Mouse (Mus musculus) regulatory T cell (primary cell): Measurements from ENCODE around the gene Pes1.
"Not testable (repeated sequence)": the region's sequence is repeated elsewhere in the genome, so short reads cannot be mapped to it uniquely, and the experiment has no call there.

Source experiments
- in situ Hi-C: fragments of 300-600 bp; cut with MboI, MseI; formaldehyde crosslinking; loops from one replicate; pipeline ENCODE4 v1.15.1; 2025; ENCODE audit warnings: high pct_unique_total_duplicates

Gene Pes1

DNA sequence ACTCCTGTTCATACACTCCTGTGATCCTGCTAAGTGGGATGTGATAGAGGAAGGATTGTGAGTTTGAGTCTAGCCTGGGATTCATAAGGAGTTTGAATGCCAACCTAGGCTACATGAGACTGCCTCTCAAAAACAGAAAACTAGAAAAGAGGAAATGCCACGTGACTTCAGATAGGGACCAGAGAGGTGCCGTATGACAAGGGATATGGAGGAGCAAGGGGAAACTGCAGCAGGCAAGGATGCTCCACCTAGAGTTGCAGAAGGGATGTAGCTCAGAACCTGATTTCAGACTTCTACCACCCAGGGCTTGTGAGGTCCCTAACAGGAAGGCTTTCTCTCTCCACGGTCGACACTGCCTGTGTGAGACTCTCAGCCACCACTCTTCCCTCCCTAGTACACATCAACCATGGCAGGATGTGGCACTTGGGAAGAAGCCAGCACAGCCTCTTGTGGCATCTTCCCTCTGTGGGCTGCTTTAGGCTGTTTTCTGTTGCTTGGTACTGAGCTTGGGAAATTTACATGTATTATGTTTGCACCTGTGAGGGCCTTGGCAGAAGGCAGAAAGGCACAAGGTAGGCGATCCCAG, 41.5 kb downstream of the Pes1 start:
- in situ Hi-C loops = no loop called here

DNA sequence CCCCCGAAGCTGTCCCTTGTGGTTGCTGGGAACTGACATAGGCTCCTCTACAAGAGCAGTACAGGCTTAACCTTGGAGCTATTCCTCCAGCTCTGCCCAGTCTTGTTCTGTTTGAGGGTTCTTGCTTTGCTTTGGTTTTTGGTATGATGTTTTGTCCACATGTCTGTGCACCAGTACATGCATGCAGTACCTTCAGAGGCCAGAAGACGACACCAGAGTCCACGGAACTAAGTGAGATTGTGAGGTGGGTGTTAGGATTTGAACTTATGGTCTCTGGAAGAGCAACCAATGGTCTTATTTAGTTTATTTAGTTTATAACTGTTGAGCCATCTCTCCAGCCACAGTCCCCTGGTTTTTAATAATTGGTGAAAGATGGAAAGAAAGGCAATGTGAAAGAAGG, 42.7 kb downstream of the Pes1 start:
- in situ Hi-C loops = no loop called here

DNA sequence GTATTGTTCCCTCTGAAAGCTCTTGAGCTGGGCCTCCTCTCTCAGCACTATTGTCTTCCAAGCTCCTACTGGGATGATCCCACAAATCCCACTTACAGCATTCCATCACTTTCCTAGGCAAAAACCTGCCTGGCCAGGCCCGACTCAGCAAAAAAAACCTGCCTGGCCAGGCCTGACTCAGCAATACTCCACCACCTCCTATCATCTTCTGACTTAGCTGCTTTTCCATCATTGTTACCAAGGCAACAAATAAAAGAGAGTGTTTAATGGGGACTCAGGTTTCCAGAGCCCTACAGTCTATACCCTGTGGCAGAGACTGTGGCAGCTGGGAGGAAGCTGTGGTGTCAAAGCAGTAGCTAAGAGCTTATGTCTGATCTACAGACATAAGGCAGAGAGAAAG, 48.8 kb downstream of the Pes1 start:
- in situ Hi-C loops = no loop called here

DNA sequence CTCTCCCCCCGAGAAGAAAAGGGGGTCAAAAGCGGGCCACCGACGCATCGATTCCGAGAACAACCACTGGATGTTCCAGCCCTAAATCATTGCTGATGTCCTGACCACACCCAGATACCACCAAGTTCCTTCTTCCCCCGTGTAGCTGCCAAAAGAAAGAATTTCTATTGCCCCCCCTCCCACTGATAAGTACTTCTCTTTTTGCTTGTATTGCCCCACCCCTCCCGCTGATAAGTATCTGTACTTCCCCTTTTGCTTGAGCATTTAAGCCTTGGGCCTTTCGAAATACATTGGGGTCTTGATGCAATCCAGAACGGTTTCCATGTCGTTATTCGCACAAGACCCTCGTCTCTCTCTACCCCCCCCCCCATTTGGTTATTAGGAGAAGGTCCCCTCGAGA, 52.0 kb downstream of the Pes1 start:
- in situ Hi-C loops = not testable (repeated sequence)

DNA sequence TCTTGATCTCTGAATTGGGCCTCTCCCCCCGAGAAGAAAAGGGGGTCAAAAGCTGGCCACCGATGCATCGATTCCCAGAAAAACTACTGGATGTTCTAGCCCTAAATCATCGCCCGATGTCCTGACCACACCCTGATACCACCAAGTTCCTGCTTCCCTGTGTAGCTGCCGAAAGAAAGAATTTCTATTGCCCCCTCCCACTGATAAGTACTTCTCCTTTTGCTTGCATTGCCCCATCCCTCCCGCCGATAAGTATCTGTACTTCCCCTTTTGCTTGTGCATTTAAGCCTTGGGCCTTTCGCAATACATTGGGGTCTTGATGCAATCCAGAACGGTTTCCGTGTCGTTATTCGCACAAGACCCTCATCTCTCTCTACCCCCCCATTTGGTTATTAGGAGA, 58.3 kb downstream of the Pes1 start:
- in situ Hi-C loops = not testable (repeated sequence)

DNA sequence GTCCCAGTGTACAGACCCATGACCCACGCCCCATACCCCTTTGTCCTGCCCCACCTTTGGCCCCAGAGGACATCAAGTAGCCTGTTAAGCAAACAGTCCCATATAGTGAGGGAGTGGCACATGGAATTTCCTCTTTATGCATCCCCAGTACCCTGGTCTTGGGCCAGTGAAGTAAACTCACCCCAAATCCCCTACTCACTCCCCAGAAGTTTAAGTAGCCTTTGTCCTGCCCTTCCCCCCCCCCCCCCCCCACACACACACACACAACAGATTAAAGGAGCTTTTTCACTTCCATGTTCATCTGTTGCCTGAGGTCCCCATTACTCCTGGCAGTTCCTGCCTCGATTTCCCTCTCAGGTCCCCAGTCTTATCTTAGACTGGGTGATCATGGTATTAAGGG, 59.5 kb downstream of the Pes1 start:
- in situ Hi-C loops = no loop called here

DNA sequence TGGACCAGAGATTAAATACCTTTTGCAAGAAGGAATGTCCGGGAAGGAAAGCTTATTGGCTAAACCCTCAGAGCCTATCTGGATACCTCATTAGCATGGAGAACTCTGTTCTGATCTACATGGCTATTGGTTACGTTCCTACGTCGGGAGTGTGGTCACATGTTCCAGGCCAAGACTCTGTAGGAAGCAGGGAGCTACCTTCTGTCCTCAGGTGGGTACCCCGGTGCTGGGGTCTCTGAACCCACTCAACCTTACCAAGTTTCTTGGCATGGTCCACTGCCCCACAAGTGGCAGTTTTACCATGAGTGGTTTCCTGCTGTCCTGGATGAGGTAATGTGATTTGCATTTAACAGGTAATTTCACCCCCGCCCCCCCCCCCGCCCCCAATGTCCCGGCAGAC, 63.3 kb downstream of the Pes1 start:
- in situ Hi-C loops = no loop called here

DNA sequence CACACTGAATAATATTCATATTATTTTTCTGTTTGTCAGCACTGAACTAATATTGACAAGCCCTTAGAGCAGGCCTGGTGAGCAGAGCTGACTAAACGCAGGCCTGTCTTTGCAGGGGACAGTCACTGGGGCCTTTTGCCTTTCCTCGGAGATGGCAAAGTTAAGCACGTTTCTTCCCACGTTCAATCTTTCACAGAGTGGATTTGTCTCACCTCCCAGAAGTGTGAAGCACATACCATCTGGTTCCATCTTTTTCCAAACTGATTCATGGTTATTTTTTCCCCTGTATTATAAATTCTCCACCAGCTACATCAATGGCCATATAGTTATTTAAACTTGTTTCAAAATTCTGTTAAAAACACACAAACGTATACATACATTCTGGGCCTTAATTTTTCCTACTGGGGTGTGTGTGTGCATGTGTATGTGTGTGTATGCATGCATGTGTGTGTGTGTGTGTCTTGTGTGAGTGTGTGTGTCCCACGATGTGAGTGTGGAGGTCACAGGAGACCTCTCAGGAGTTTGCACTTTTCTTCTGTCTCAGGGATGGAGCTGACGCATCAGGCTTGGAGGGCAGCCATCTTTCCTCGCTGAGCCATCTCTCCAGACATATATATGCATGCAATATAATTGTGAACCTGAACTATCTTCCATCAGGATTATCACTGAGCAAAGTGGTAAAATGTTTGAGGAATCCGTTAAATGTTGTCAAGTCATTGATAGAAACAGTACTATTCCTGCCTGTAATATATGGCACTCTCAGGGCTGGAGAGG, 64.0 kb downstream of the Pes1 start:
- in situ Hi-C loops = no loop called here

DNA sequence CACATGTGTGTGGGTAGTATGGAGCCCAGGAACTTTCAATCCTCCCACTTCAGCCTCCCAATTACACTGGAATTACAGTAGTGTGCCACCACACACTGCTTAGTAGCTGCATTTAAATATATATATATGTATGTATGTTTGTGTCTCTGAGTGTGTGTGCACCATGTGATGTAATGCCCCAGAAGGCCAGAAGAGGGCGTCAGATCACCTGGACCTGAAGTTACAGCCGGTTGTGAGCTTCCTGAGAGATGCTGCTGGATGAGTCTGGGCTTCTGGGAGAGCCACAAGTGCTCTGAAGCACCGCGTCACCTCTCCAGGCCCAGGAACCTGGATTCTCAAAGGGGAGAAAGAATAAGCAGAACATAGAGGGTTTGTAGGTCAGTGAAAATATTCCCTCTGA, 65.6 kb downstream of the Pes1 start:
- in situ Hi-C loops = no loop called here
